Mouse (Mus musculus) liver, embryonic 14.5 days (tissue): ENCODE measurements around the gene Pfkl. TPM values are rescaled to one million over a fixed set of nuclear protein-coding genes. Genes with fewer than 3 reads are reported as not detected.
A peak's percentile ranks its signal among the peaks of the same experiment; 100 is the strongest.

ENCODE experiments used
- ATAC-seq: fragments of 200-750 bp; cut with Nextera tagmentation; 2 replicates; pipeline ENCODE4 v1.8.0; 2017; ENCODE audit warnings: moderate number of reproducible peaks, mild to moderate bottlenecking, moderate library complexity; ENCODE audit not compliant: insufficient read depth
- DNase-seq, 3 experiments: peaks; one replicate each; pipeline ENCODE4 v3.0.0-alpha.2; 2012 to 2013; ENCODE audit warnings: low read depth in 3 of 3, low spot score in 3 of 3
- H3K27ac ChIP-seq: fragments of 300-500 bp; sonication (generic); 2 replicates; pipeline ENCODE4 v1.5.1; 2014; ENCODE audit warnings: moderate library complexity, mild to moderate bottlenecking, control low read depth, inconsistent platforms
- H3K27me3 ChIP-seq: fragments of 300-500 bp; sonication (generic); 2 replicates; pipeline ENCODE4 v1.6.1; 2014; ENCODE audit warnings: mild to moderate bottlenecking, low read length, moderate library complexity; ENCODE audit not compliant: control insufficient read depth, insufficient read depth
- H3K36me3 ChIP-seq: fragments of 300-500 bp; sonication (generic); replicated peaks from 2 replicates; pipeline ENCODE4 v1.6.1; 2014; ENCODE audit warnings: low read depth; ENCODE audit not compliant: control insufficient read depth, insufficient read depth
- H3K4me1 ChIP-seq, 2 experiments: fragments of 200-500 bp in 1 of 2; fragments of 300-500 bp in 1 of 2; sonication (generic) in 1 of 2; replicated peaks; 2 replicates each; pipeline ENCODE4 v1.6.1; 2012 to 2014; ENCODE audit warnings: antibody characterized with exemption in 1 of 2, inconsistent platforms in 1 of 2, low read length in 1 of 2; ENCODE audit not compliant: control insufficient read depth in 2 of 2, insufficient read depth in 2 of 2
- H3K4me2 ChIP-seq: fragments of 300-500 bp; sonication (generic); 2 replicates; pipeline ENCODE4 v1.6.1; 2014; ENCODE audit warnings: low read depth, mild to moderate bottlenecking, control low read depth, moderate library complexity
- H3K4me3 ChIP-seq, 2 experiments: fragments of 200-500 bp in 1 of 2; fragments of 300-500 bp in 1 of 2; sonication (generic) in 1 of 2; 2 replicates each; pipeline ENCODE4 v1.5.1; 2012 to 2014; ENCODE audit warnings: low read depth in 2 of 2, low read length in 2 of 2, mild to moderate bottlenecking in 2 of 2, control low read depth in 1 of 2, inconsistent platforms in 1 of 2, moderate library complexity in 1 of 2; ENCODE audit not compliant: insufficient read depth in 1 of 2
- H3K9ac ChIP-seq: fragments of 300-500 bp; sonication (generic); replicated peaks from 2 replicates; pipeline ENCODE4 v1.6.1; 2014; ENCODE audit warnings: mild to moderate bottlenecking, control low read depth, moderate library complexity
- H3K9me3 ChIP-seq: fragments of 300-500 bp; sonication (generic); 2 replicates; pipeline ENCODE4 v1.6.1; 2016; ENCODE audit warnings: low read length, mixed read lengths; ENCODE audit not compliant: control insufficient read depth
- CTCF ChIP-seq: IDR thresholded peaks from 2 replicates; pipeline ENCODE4 v1.5.1; 2016; ENCODE audit warnings: antibody characterized with exemption, low read depth, control low read depth
- EP300 ChIP-seq: IDR thresholded peaks from 2 replicates; pipeline ENCODE4 v1.6.1; 2016; ENCODE audit warnings: antibody characterized with exemption, low read depth
- WGBS: fragments of 180-500 bp; shearing (Covaris S2); extraction: QIAGEN DNeasy Blood & Tissue Kit; methylation state at CpG from one replicate; pipeline ENCODE4 v1.1.7; 2014; ENCODE audit not compliant: insufficient replicate concordance; 5-methylcytosine and 5-hydroxymethylcytosine counted together
- polyA plus RNA-seq, 2 experiments: library from polyadenylated mRNA; depleted of rRNA in 1 of 2; stranded (reverse) in 1 of 2; unstranded in 1 of 2; fragments of >200 nt; fragmentation: Nextera tagmentation in 1 of 2; extraction: Ambion mirVana in 1 of 2; gene quantifications; 2 replicates each; pipeline versions ENCODE4 v1.2.1 to v1.2.3; 2012 to 2014

Pfkl gene
- polyA plus RNA-seq, 2 experiments: 46.7 to 63.1 TPM

GRCm38 (mm10) chr10:78046388-78046787, 36.5 kb upstream of the Pfkl start:
- Histone ChIP-seq H3K36me3 (no peaks in the 10 kb centered on the region), H3K4me2 (no peak overlapping the region), H3K9ac (no peak overlapping the region), H3K4me3 (no peak overlapping the region), H3K4me1 (no peaks in the 10 kb centered on the region), H3K27me3 (no peaks in the 10 kb centered on the region; the same call in 1 of the 2 replicates), H3K27ac (no peak overlapping the region), H3K9me3 (no peaks in the 10 kb centered on the region)
- TF ChIP-seq CTCF (no peak), EP300 (no peak)
- DNase-seq (no peak), ATAC-seq (no peak)
- WGBS: 56% methylated on average over 4 of the region's 4 CpGs

- Histone ChIP-seq H3K4me2 (no peak overlapping the region), H3K4me1 (no peaks in the 10 kb centered on the region), H3K9ac (no peak overlapping the region), H3K9me3 (no peaks in the 10 kb centered on the region), H3K4me3 (no peak overlapping the region), H3K27me3 (no peaks in the 10 kb centered on the region; the same call in 1 of the 2 replicates), H3K36me3 (no peaks in the 10 kb centered on the region), H3K27ac (no peak overlapping the region)
- no peak for ATAC-seq
- TF ChIP-seq EP300 (no peak), CTCF (no peak)
- DNase-seq: no peak
- 33% methylated on average over 1 of the region's 1 CpGs for WGBS
Observed at GRCm38 (mm10) chr10:78044531-78044930, 34.6 kb upstream of the Pfkl start.

- ATAC-seq (peak; percentile 35; the same call in 1 of the 2 replicates), DNase-seq (peak in 1 of 3 experiments; percentile 20)
- Histone ChIP-seq H3K36me3 (no peaks in the 10 kb centered on the region), H3K27ac (no peak within 1 kb of the TSS), H3K4me1 (no peaks in the 10 kb centered on the region), H3K4me3 (no peak within 1 kb of the TSS), H3K4me2 (peak within 1 kb of the TSS; percentile 29), H3K27me3 (no peaks in the 10 kb centered on the region; the same call in 1 of the 2 replicates), H3K9me3 (no peaks in the 10 kb centered on the region), H3K9ac (no peak within 1 kb of the TSS)
- TF ChIP-seq CTCF (peak; percentile 94), EP300 (no peak)
- WGBS: 3% methylated on average over 27 of the region's 27 CpGs
Observed at GRCm38 (mm10) chr10:78043406-78043836, 33.5 kb upstream of the Pfkl start, which contains the start of gene Aire. Aire (minus strand) TSS chr10:78043610.

GRCm38 (mm10) chr10:78042697-78043405, 33.0 kb upstream of the Pfkl start:
- 42% methylated on average over 14 of the region's 14 CpGs for WGBS
- no peak for DNase-seq
- Histone ChIP-seq H3K4me3 (no peak overlapping the region), H3K27me3 (no peaks in the 10 kb centered on the region; the same call in 1 of the 2 replicates), H3K36me3 (no peaks in the 10 kb centered on the region), H3K9me3 (no peaks in the 10 kb centered on the region), H3K4me2 (no peak overlapping the region; the same call in 1 of the 2 replicates), H3K27ac (no peak overlapping the region), H3K4me1 (no peaks in the 10 kb centered on the region), H3K9ac (no peak overlapping the region)
- TF ChIP-seq EP300 (no peak), CTCF (no peak)
- ATAC-seq: no peak

GRCm38 (mm10) chr10:78042096-78042495, 32.2 kb upstream of the Pfkl start:
- WGBS: 48% methylated on average over 7 of the region's 7 CpGs
- H3K27me3 ChIP-seq: no peaks in the 10 kb centered on the region; the same call in 1 of the 2 replicates

More at GRCm38 (mm10) chr10:78042096-78042495, 32.2 kb upstream of the Pfkl start:
- TF ChIP-seq EP300 (no peak), CTCF (no peak)
- Histone ChIP-seq H3K4me2 (no peak overlapping the region), H3K36me3 (no peaks in the 10 kb centered on the region), H3K9me3 (no peaks in the 10 kb centered on the region), H3K9ac (no peak overlapping the region), H3K4me3 (no peak overlapping the region), H3K4me1 (no peaks in the 10 kb centered on the region), H3K27ac (no peak overlapping the region)
- DNase-seq (no peak), ATAC-seq (no peak)
